In genomic region chr2:84915330-84915729, GRCm38 (mm10) we compare ENCODE assay signal across 15 mouse cellular contexts. TPM values are rescaled to one million over a fixed set of nuclear protein-coding genes. Genes with fewer than 3 reads are reported as not detected.
A peak's percentile ranks its signal among the peaks of the same experiment; 100 is the strongest.
DNase-seq lines count a peak whose midpoint lies in the region; ATAC-seq and TF ChIP-seq lines count a peak whose summit lies in the region.
"Had no signal": no experiment of that assay in that cellular context is flagged by ENCODE, and none has a peak within 500 bp of the region (broad histone marks: within the 10 kb centered on the region; RNA-seq: fewer than 3 reads in every experiment).

No protein-coding gene starts in this region.

- no peak for ATAC-seq in lung, embryonic 14.5 days (ENCODE audit: insufficient read depth)
- ATAC-seq in forebrain, embryonic 11.5 days (replicated peaks; ENCODE audit: low FRiP score): no peak
- ATAC-seq: forebrain, embryonic 15.5 days; inflammation-experienced regulatory T-cells, adult 6 months had no signal

- TF ChIP-seq CTCF in gastrocnemius, adult 2 months (IDR thresholded peaks at IDR 0.05): no peak
- TF ChIP-seq CTCF in lung, embryonic 14.5 days (IDR thresholded peaks at IDR 0.05; ENCODE audit: low read depth): no peak

- DNase-seq in gastrocnemius, adult 2 months: peak; percentile 54
- no peak for DNase-seq in gastrocnemius, postnatal 4 days (ENCODE audit: low spot score in 2 of 2)
- DNase-seq in heart, adult 18-20 months: peak; percentile 66 to 86
- peak; percentile 57 to 65 for DNase-seq in heart, postnatal 14 days
- peak; percentile 44 for DNase-seq in lung, embryonic 14.5 days
- no peak for DNase-seq in forebrain, embryonic 11.5 days (ENCODE audit: low spot score)
- no peak for DNase-seq in ovary, postnatal 10 days (ENCODE audit: low spot score)
- no peak for DNase-seq in thymus, postnatal 14 days
- DNase-seq: adrenal gland, adult 8-10 months; thymus, postnatal 36 days had no signal

- WGBS in lung, embryonic 14.5 days: 69% methylated on average over 3 of the region's 3 CpGs
- WGBS in forebrain, embryonic 11.5 days: 88% methylated on average over 3 of the region's 3 CpGs

- H3K36me3 ChIP-seq in lung, embryonic 14.5 days (ENCODE audit: insufficient read depth): no peaks in the 10 kb centered on the region
- H3K36me3 ChIP-seq in forebrain, embryonic 11.5 days (ENCODE audit: control insufficient read depth, insufficient read depth, low read length): no peaks in the 10 kb centered on the region
- H3K36me3 ChIP-seq: forebrain, embryonic 15.5 days; limb, embryonic 10.5 days had no signal

- H3K9me3 ChIP-seq in lung, embryonic 14.5 days (ENCODE audit: low read depth, low read length): no peaks in the 10 kb centered on the region
- H3K9me3 ChIP-seq in forebrain, embryonic 11.5 days (ENCODE audit: control insufficient read depth, low read length): no peaks in the 10 kb centered on the region
- H3K9me3 ChIP-seq: forebrain, embryonic 15.5 days; limb, embryonic 10.5 days had no signal

- no peak overlapping the region for H3K4me2 ChIP-seq in lung, embryonic 14.5 days
- no peak overlapping the region for H3K4me2 ChIP-seq in forebrain, embryonic 11.5 days (ENCODE audit: low read depth, low read length, severe bottlenecking)
- H3K4me2 ChIP-seq: forebrain, embryonic 15.5 days had no signal

- H3K9ac ChIP-seq in lung, embryonic 14.5 days: no peak overlapping the region
- H3K9ac ChIP-seq in forebrain, embryonic 11.5 days (ENCODE audit: low read length): no peak overlapping the region
- H3K9ac ChIP-seq: forebrain, embryonic 15.5 days had no signal

- H3K27ac ChIP-seq in gastrocnemius, adult 2 months: peak overlapping the region; percentile 86
- 0 out of 2 replicates have a peak overlapping the region, but pooled peaks have one; percentile 50 for H3K27ac ChIP-seq in lung, embryonic 14.5 days (ENCODE audit: low read depth)
- no peak overlapping the region for H3K27ac ChIP-seq in forebrain, embryonic 11.5 days (ENCODE audit: low read depth, low read length)
- H3K27ac ChIP-seq: forebrain, embryonic 15.5 days; limb, embryonic 10.5 days had no signal

- H3K4me1 ChIP-seq in lung, embryonic 14.5 days (ENCODE audit: insufficient read depth): no peaks in the 10 kb centered on the region
- no peaks in the 10 kb centered on the region for H3K4me1 ChIP-seq in forebrain, embryonic 11.5 days (replicated peaks; ENCODE audit: control insufficient read depth, insufficient read depth, low read length)
- H3K4me1 ChIP-seq: forebrain, embryonic 15.5 days had no signal

- H3K4me3 ChIP-seq in gastrocnemius, adult 2 months: no peak overlapping the region
- no peak overlapping the region for H3K4me3 ChIP-seq in lung, embryonic 14.5 days (ENCODE audit: low read depth, low read length)
- no peak overlapping the region for H3K4me3 ChIP-seq in forebrain, embryonic 11.5 days (ENCODE audit: low read depth, low read length)
- H3K4me3 ChIP-seq: forebrain, embryonic 15.5 days; limb, embryonic 10.5 days had no signal

- intact Hi-C loops in gastrocnemius, adult 2 months (cut with DNase I): no loop called here
- intact Hi-C loops in heart, postnatal 14 days (cut with DNase I): no loop called here

- no peaks in the 10 kb centered on the region for H3K27me3 ChIP-seq in lung, embryonic 14.5 days (ENCODE audit: insufficient read depth, low read length)
- H3K27me3 ChIP-seq in forebrain, embryonic 11.5 days (ENCODE audit: control insufficient read depth, insufficient read depth, low read length): no peaks in the 10 kb centered on the region
- H3K27me3 ChIP-seq: forebrain, embryonic 15.5 days had no signal

RNA-seq across cellular contexts. Expression of gene Slc43a3, which starts 21.0 kb away (rescaled TPM):
- total RNA-seq in gastrocnemius, adult 2 months (2021): 10 to 100 TPM; 26.4 to 30.2 TPM
- 10 to 100 TPM; 29.4 to 29.7 TPM for total RNA-seq in gastrocnemius, postnatal 4 days (2021)
- total RNA-seq in heart, adult 18-20 months (2021): 10 to 100 TPM; 65.4 to 72.8 TPM
- total RNA-seq in heart, postnatal 14 days (2021): 100 to 1,000 TPM; 101 to 105 TPM
- 77.4 and 78.9 TPM in 2 replicates for polyA plus RNA-seq in lung, embryonic 14.5 days (2014; fragmentation: Nextera tagmentation; extraction: Ambion mirVana)
- polyA plus RNA-seq in forebrain, embryonic 11.5 days (2014; fragmentation: Nextera tagmentation; extraction: Ambion mirVana): 18.0 and 18.2 TPM in 2 replicates

RNA-seq across cellular contexts. Expression of gene Rtn4rl2, which starts 28.8 kb away (rescaled TPM):
- under 1 TPM; 0.28 to 0.41 TPM for total RNA-seq in gastrocnemius, adult 2 months (2021)
- total RNA-seq in gastrocnemius, postnatal 4 days (2021): under 1 TPM; 0.37 to 0.80 TPM
- 1 to 10 TPM; 3.0 to 3.5 TPM for total RNA-seq in heart, adult 18-20 months (2021)
- total RNA-seq in heart, postnatal 14 days (2021): 1 to 10 TPM; 4.7 to 4.9 TPM
- 1.1 and 1.2 TPM in 2 replicates for polyA plus RNA-seq in lung, embryonic 14.5 days (2014; fragmentation: Nextera tagmentation; extraction: Ambion mirVana)
- polyA plus RNA-seq in forebrain, embryonic 11.5 days (2014; fragmentation: Nextera tagmentation; extraction: Ambion mirVana): 5.2 and 6.5 TPM in 2 replicates
- total RNA-seq: granulocyte monocyte progenitor cell, adult 5-6 weeks; megakaryocyte progenitor cell, adult 5-6 weeks had no signal
- polyA plus RNA-seq: inflammation-experienced regulatory T-cells, adult 6 months had no signal

Comparison
In these comparisons a context has a peak if more than half of its experiments do, and no peak if none do; other contexts are left out.
1. DNase-seq: peak in gastrocnemius, adult 2 months (single experiment), heart, adult 18-20 months (2 of 2), heart, postnatal 14 days (2 of 2) and lung, embryonic 14.5 days (single experiment); none in gastrocnemius, postnatal 4 days (0 of 2), forebrain, embryonic 11.5 days (single experiment), ovary, postnatal 10 days (single experiment) and thymus, postnatal 14 days (single experiment).